Mouse (Mus musculus) kidney, postnatal 14 days (tissue): ENCODE results near the gene Olfr639.
"Not testable (repeated sequence)": the region's sequence is repeated elsewhere in the genome, so short reads cannot be mapped to it uniquely, and the experiment has no call there.

Source experiments
- DNase-seq: peaks from one replicate; pipeline ENCODE4 v3.0.0; 2022; ENCODE audit warnings: mixed read lengths

Olfr639 gene

GRCm38 (mm10) chr7:104017203-104017602, at the start of gene Olfr639:
Gene Olfr639 (minus strand): TSS chr7:104017303.
- no peak for DNase-seq

- DNase-seq, result no peak
These were observed 44.2 kb upstream of the Olfr639 start, which contains the start of gene 4930516K23Rik for GRCm38 (mm10) chr7:104061345-104061744. Gene 4930516K23Rik (minus strand): TSS chr7:104061445.

GRCm38 (mm10) chr7:104059215-104059614, 42.1 kb upstream of the Olfr639 start:
- DNase-seq, result no peak

- DNase-seq, result no peak
These were observed 35.5 kb upstream of the Olfr639 start, which contains the start of gene Olfr642 for GRCm38 (mm10) chr7:104052566-104052965. Gene Olfr642 (minus strand): TSS chr7:104052666.

- no peak for DNase-seq
These were observed 33.6 kb upstream of the Olfr639 start for GRCm38 (mm10) chr7:104050745-104051144.

GRCm38 (mm10) chr7:104035145-104035544, 18.0 kb upstream of the Olfr639 start, which contains the start of gene Olfr641:
Gene Olfr641 (plus strand): TSS chr7:104035445.
- no peak for DNase-seq

- DNase-seq, result no peak
These were observed 9.9 kb upstream of the Olfr639 start for GRCm38 (mm10) chr7:104026978-104027377.

GRCm38 (mm10) chr7:104025473-104025872, 8.4 kb upstream of the Olfr639 start, which contains the start of gene Olfr640:
Gene Olfr640 (minus strand): TSS chr7:104025573.
- DNase-seq, result no peak

GRCm38 (mm10) chr7:104021651-104022050, 4.5 kb upstream of the Olfr639 start:
- no peak for DNase-seq

- no peak for DNase-seq
These were observed 1.9 kb upstream of the Olfr639 start for GRCm38 (mm10) chr7:104018953-104019352.

GRCm38 (mm10) chr7:103999124-103999523, 18.0 kb downstream of the Olfr639 start:
- DNase-seq, result no peak

- DNase-seq, result no peak
These were observed 18.7 kb downstream of the Olfr639 start, which contains the start of gene Olfr638 for GRCm38 (mm10) chr7:103998446-103998845. Gene Olfr638 (plus strand): TSS chr7:103998746.

- no peak for DNase-seq
These were observed 45.3 kb downstream of the Olfr639 start for GRCm38 (mm10) chr7:103971782-103972181.

GRCm38 (mm10) chr7:103970852-103971251, 46.3 kb downstream of the Olfr639 start, which contains the start of gene Olfr635:
Gene Olfr635 (plus strand): TSS chr7:103971152.
- no peak for DNase-seq

GRCm38 (mm10) chr7:103966873-103967272, 50.2 kb downstream of the Olfr639 start:
- DNase-seq, result not testable (repeated sequence)
